Mouse (Mus musculus) stomach, postnatal 0 days (tissue): ENCODE data around the gene Tom1l2.

Experiments used
- CTCF ChIP-seq: IDR thresholded peaks from 2 replicates; pipeline ENCODE4 v1.5.1; 2016; ENCODE audit warnings: antibody characterized with exemption, low read depth, mild to moderate bottlenecking, moderate library complexity
- EP300 ChIP-seq: optimal IDR thresholded peaks from 2 replicates; pipeline ENCODE3; 2016; ENCODE audit warnings: antibody characterized with exemption

DNA sequence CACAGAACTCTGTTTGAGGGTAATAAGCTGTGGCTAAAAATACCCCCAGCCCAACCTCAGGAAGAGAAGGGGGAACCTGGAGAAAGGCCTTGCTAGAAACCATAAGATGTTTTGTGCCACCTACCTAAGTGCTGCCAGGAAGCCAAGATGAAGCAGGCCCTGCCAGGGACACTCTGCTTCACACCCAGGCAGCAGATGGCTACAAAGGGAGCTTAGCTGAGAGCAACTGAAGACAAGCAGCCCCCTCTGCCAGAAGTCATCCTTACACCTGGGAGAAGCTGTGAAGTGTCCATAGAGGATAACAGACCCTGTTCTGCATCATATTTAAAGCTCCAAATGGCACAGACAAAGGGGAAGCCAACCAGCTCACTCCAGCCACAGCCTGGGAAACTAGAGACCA, 106.6 kb downstream of the Tom1l2 start:
- TF ChIP-seq CTCF, result no peak
- TF ChIP-seq EP300, result no peak
